9 mouse cellular contexts compared by ENCODE assay signal in the genomic region with DNA sequence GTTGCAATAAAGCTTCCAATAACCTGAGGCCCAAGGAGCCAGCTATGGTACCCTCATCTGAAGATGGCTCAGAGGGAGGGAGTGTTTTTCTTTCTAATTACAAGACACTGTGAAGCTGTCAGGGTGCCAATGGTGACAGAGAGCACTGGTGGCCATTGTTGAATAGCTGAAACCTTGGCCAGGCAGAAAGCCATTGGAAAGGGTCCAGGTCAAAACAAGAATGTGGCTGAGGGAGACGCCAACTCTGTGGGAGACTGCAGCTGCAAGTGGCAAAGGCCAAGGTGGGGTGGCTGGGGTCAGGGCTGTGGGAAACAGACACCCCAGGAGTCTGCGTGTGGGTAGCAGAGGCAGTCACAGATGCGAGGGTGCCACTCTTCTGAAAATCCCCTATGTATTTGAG. TPM values are rescaled to one million over a fixed set of nuclear protein-coding genes. Genes with fewer than 3 reads are reported as not detected.
A peak's percentile ranks its signal among the peaks of the same experiment; 100 is the strongest.
DNase-seq lines count a peak whose midpoint lies in the region; ATAC-seq and TF ChIP-seq lines count a peak whose summit lies in the region.
"Had no signal": no experiment of that assay in that cellular context is flagged by ENCODE, and none has a peak within 500 bp of the region (broad histone marks: within the 10 kb centered on the region; RNA-seq: fewer than 3 reads in every experiment).

No protein-coding gene starts in this region.

- H3K27me3 ChIP-seq in hindbrain, postnatal 0 days (ENCODE audit: insufficient read depth, low read length) = no peaks in the 10 kb centered on the region
- no peaks in the 10 kb centered on the region for H3K27me3 ChIP-seq in hindbrain, embryonic 13.5 days
- no peaks in the 10 kb centered on the region for H3K27me3 ChIP-seq in Patski
- H3K27me3 ChIP-seq in liver, embryonic 13.5 days = no peaks in the 10 kb centered on the region

- H3K9me3 ChIP-seq in hindbrain, postnatal 0 days (ENCODE audit: low read length) = no peaks in the 10 kb centered on the region
- H3K9me3 ChIP-seq in hindbrain, embryonic 13.5 days = peaks cover 3% of the 10 kb centered on the region; the same call in 1 of the 2 replicates
- H3K9me3 ChIP-seq in liver, embryonic 13.5 days (replicated peaks) = no peaks in the 10 kb centered on the region

- ATAC-seq in hindbrain, postnatal 0 days = 0 out of 2 replicates have a peak, but pooled peaks have one; percentile 43
- no peak for ATAC-seq in hindbrain, embryonic 13.5 days (ENCODE audit: low FRiP score)
- no peak for ATAC-seq in Patski
- ATAC-seq in liver, embryonic 13.5 days (ENCODE audit: low read depth) = no peak
- no peak for ATAC-seq in inflammation-experienced regulatory T-cells, adult 6 months
- no peak for ATAC-seq in activated CD4-positive, CD25-positive, alpha-beta regulatory T cell, adult 4 months

- H3K36me3 ChIP-seq in hindbrain, postnatal 0 days (ENCODE audit: insufficient read depth, low read length) = no peaks in the 10 kb centered on the region
- H3K36me3 ChIP-seq in hindbrain, embryonic 13.5 days = no peaks in the 10 kb centered on the region
- no peaks in the 10 kb centered on the region for H3K36me3 ChIP-seq in liver, embryonic 13.5 days
- H3K36me3 ChIP-seq: G1E had no signal

- H3K4me3 ChIP-seq in hindbrain, postnatal 0 days (ENCODE audit: low read length) = no peak overlapping the region
- H3K4me3 ChIP-seq in hindbrain, embryonic 13.5 days = no peak overlapping the region
- H3K4me3 ChIP-seq in liver, embryonic 13.5 days (replicated peaks) = no peak overlapping the region

- no peak overlapping the region for H3K27ac ChIP-seq in hindbrain, postnatal 0 days
- H3K27ac ChIP-seq in hindbrain, embryonic 13.5 days = no peak overlapping the region
- H3K27ac ChIP-seq in liver, embryonic 13.5 days = peak overlapping the region; percentile 72

- POLR2A ChIA-PET in Patski (lab: Charles Lee) = no interaction called here

- peaks cover 6% of the 10 kb centered on the region; the same call in 1 of the 2 replicates for H3K4me1 ChIP-seq in hindbrain, postnatal 0 days (ENCODE audit: insufficient read depth, low read length)
- peaks cover 12% of the 10 kb centered on the region for H3K4me1 ChIP-seq in hindbrain, embryonic 13.5 days (replicated peaks)
- peaks cover 65% of the 10 kb centered on the region for H3K4me1 ChIP-seq in liver, embryonic 13.5 days (replicated peaks)

- in situ Hi-C loops in Patski (cut with MboI; ENCODE audit: low pct_unique_long_range_greater_than_20kb) = no loop called here

- WGBS in hindbrain, postnatal 0 days = 28% methylated on average over 3 of the region's 3 CpGs
- WGBS in hindbrain, embryonic 13.5 days = 48% methylated on average over 3 of the region's 3 CpGs
- 82% methylated on average over 3 of the region's 3 CpGs for WGBS in liver, embryonic 13.5 days (ENCODE audit: insufficient replicate concordance)

- H3K4me2 ChIP-seq in hindbrain, postnatal 0 days (ENCODE audit: low read depth, low read length) = no peak overlapping the region
- no peak overlapping the region for H3K4me2 ChIP-seq in hindbrain, embryonic 13.5 days
- H3K4me2 ChIP-seq in liver, embryonic 13.5 days = no peak overlapping the region

- peak; percentile 83 for DNase-seq in hindbrain, postnatal 0 days (ENCODE audit: low spot score)
- DNase-seq in Patski (ENCODE audit: low read depth, low spot score) = peak; percentile 48
- peak; percentile 33 to 76 for DNase-seq in gastrocnemius, postnatal 4 days (ENCODE audit: low spot score in 2 of 2)
- no peak for DNase-seq in liver, embryonic 13.5 days
- DNase-seq in B cell, adult 2 months = no peak

- CTCF ChIA-PET in Patski (lab: Charles Lee) = interaction anchor here (1.3 kb wide), 1 partner anchor 226 kb away, joined by 3 read pairs; no protein-coding TSS in a partner anchor

- H3K9ac ChIP-seq in hindbrain, postnatal 0 days (replicated peaks; ENCODE audit: low read length) = no peak overlapping the region
- no peak overlapping the region for H3K9ac ChIP-seq in hindbrain, embryonic 13.5 days
- peak overlapping the region; percentile 46; the same call in 1 of the 2 replicates for H3K9ac ChIP-seq in liver, embryonic 13.5 days

- no peak for TF ChIP-seq CTCF in hindbrain, postnatal 0 days (IDR thresholded peaks at IDR 0.05; ENCODE audit: low read depth)
- no peak for TF ChIP-seq CTCF in Patski (IDR thresholded peaks at IDR 0.05)

RNA-seq across cellular contexts. Expression of a gene that starts 16.3 kb away (rescaled TPM):
- 170 and 196 TPM in 2 replicates for total RNA-seq in hindbrain, postnatal 0 days (2014; rRNA removed)
- polyA plus RNA-seq in hindbrain, postnatal 0 days (2015; fragmentation: Nextera tagmentation; extraction: Ambion mirVana) = 4.0 TPM in 2 replicates
- 3.2 and 3.5 TPM in 2 replicates for polyA plus RNA-seq in hindbrain, embryonic 13.5 days (2015; fragmentation: Nextera tagmentation; extraction: Ambion mirVana)
- polyA plus RNA-seq in Patski (2021) = 5.6 TPM
- total RNA-seq in gastrocnemius, postnatal 4 days (2021) = 100 to 1,000 TPM; 228 to 250 TPM
- 7.2 and 8.2 TPM in 2 replicates for polyA plus RNA-seq in liver, embryonic 13.5 days (2015; fragmentation: Nextera tagmentation; extraction: Ambion mirVana)
- 10 to 100 TPM in 2 of 3 experiments, 1 to 10 TPM in 1; 9.1 to 26.6 (median 25.0) TPM for polyA plus RNA-seq in inflammation-experienced regulatory T-cells, adult 6 months (2017; shearing (Covaris generic))
- 10 to 100 TPM in 1 of 2 experiments, 1 to 10 TPM in 1; 8.6 to 23.0 TPM for polyA plus RNA-seq in activated CD4-positive, CD25-positive, alpha-beta regulatory T cell, adult 4 months (2017; shearing (Covaris generic))

Comparison
In these comparisons a context has a peak if more than half of its experiments do, and no peak if none do; other contexts are left out.
1. DNase-seq: peak in hindbrain, postnatal 0 days (single experiment), Patski (single experiment) and gastrocnemius, postnatal 4 days (2 of 2); none in liver, embryonic 13.5 days (single experiment) and B cell, adult 2 months (0 of 2).